Mouse (Mus musculus) cerebellum, adult 2 months (tissue): ENCODE measurements at regions not wholly inside any gene's neighbourhood (a gene's known extent, or its start where the extent isn't known, plus 50 kb on each side); places are given as distances from the start of the nearest gene placed in this dataset.

Experiments
- DNase-seq, 2 experiments: peaks; one replicate each; pipeline ENCODE4 v3.0.0; 2021
- H3K27ac ChIP-seq: fragments of 200-500 bp; 2 replicates; pipeline ENCODE4 v1.5.1; 2012; ENCODE audit warnings: low read length, control low read depth, inconsistent platforms; ENCODE audit not compliant: insufficient read depth
- H3K27me3 ChIP-seq: fragments of 200-500 bp; 2 replicates; pipeline ENCODE4 v1.6.1; 2012; ENCODE audit warnings: inconsistent platforms, mild to moderate bottlenecking, low read length, moderate library complexity; ENCODE audit not compliant: control insufficient read depth, insufficient read depth
- H3K4me1 ChIP-seq: fragments of 200-500 bp; 2 replicates; pipeline ENCODE4 v1.6.1; 2011; ENCODE audit warnings: low read length; ENCODE audit not compliant: control insufficient read depth, insufficient read depth
- H3K4me3 ChIP-seq: fragments of 200-500 bp; replicated peaks from 2 replicates; pipeline ENCODE3; 2011; ENCODE audit warnings: mild to moderate bottlenecking, low read depth, low read length, control low read depth; ENCODE audit not compliant: insufficient read depth
- CTCF ChIP-seq: fragments of 200-500 bp; IDR thresholded peaks from 2 replicates; pipeline ENCODE4 v1.5.1; 2011; ENCODE audit warnings: low read depth, mild to moderate bottlenecking, control low read depth, low read length, moderate library complexity, borderline replicate concordance; ENCODE audit not compliant: insufficient read depth
- POLR2A ChIP-seq: fragments of 200-500 bp; IDR thresholded peaks from 2 replicates; pipeline ENCODE4 v1.6.1; 2011; ENCODE audit warnings: low read length, control low read depth, borderline replicate concordance; ENCODE audit not compliant: insufficient read depth
- whole genome bisulfite sequencing: fragments of 180-500 bp; shearing (Covaris S2); methylation state at CpG from one replicate; pipeline ENCODE4 v1.1.7; 2018; 5-methylcytosine and 5-hydroxymethylcytosine counted together

GRCm38 (mm10) chr3:70318377-70318776 is 311.0 kb downstream of the Otol1 start:
- Histone ChIP-seq H3K27me3 (no peaks in the 10 kb centered on the region), H3K4me3 (no peak overlapping the region), H3K4me1 (no peaks in the 10 kb centered on the region), H3K27ac (no peak overlapping the region)
- 93% methylated on average over 2 of the region's 2 CpGs for WGBS
- DNase-seq, result no peak
- no peak for TF ChIP-seq CTCF
- TF ChIP-seq POLR2A, result no peak

GRCm38 (mm10) chr3:70319139-70319538 is 311.7 kb downstream of the Otol1 start:
- Histone ChIP-seq H3K4me1 (no peaks in the 10 kb centered on the region), H3K27ac (no peak overlapping the region), H3K4me3 (no peak overlapping the region), H3K27me3 (no peaks in the 10 kb centered on the region)
- TF ChIP-seq POLR2A (no peak), CTCF (no peak)
- 94% methylated on average over 3 of the region's 3 CpGs for WGBS
- DNase-seq, result no peak

- no peak for TF ChIP-seq POLR2A
- TF ChIP-seq CTCF, result no peak
- Histone ChIP-seq H3K4me1 (no peaks in the 10 kb centered on the region), H3K27ac (no peak overlapping the region), H3K4me3 (no peak overlapping the region), H3K27me3 (no peaks in the 10 kb centered on the region)
- no peak for DNase-seq
Measured at GRCm38 (mm10) chr3:70321161-70321657, 313.8 kb downstream of the Otol1 start.

- Histone ChIP-seq H3K27ac (no peak overlapping the region), H3K4me1 (no peaks in the 10 kb centered on the region), H3K27me3 (no peaks in the 10 kb centered on the region), H3K4me3 (no peak overlapping the region)
- TF ChIP-seq CTCF (no peak), POLR2A (no peak)
- 17% methylated on average over 2 of the region's 2 CpGs for WGBS
- DNase-seq, result no peak
Measured at GRCm38 (mm10) chr3:70324692-70325091, 317.3 kb downstream of the Otol1 start.
